Mouse (Mus musculus) cerebellum, adult 2 months (tissue): ENCODE measurements around the gene Slc6a12.

Experiments used
- CTCF ChIP-seq: fragments of 200-500 bp; IDR thresholded peaks from 2 replicates; pipeline ENCODE4 v1.5.1; 2011; ENCODE audit warnings: low read depth, mild to moderate bottlenecking, control low read depth, low read length, moderate library complexity, borderline replicate concordance; ENCODE audit not compliant: insufficient read depth
- POLR2A ChIP-seq: fragments of 200-500 bp; IDR thresholded peaks from 2 replicates; pipeline ENCODE4 v1.6.1; 2011; ENCODE audit warnings: low read length, control low read depth, borderline replicate concordance; ENCODE audit not compliant: insufficient read depth

DNA sequence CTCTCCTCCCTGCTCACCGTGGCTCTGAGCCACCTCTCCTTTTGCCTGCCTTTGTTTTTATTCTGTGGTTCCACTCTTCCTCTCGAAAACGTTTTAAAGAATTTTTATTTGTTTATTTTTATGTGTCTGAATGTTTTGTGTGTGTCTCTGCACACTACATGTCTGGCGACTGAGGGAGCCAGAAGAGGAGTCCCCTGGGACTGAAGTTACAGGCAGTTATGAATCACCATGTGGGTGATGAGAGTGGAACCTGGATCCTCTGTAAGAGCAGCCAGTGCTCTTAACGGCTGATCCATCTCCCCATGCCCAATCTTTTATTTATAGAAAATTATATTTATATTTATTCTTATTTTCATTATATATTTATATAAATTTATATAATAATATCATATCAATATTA is 1.5 kb downstream of the Slc6a12 start:
- TF ChIP-seq CTCF, result no peak
- TF ChIP-seq POLR2A, result no peak
